Mouse (Mus musculus): ENCODE data around the gene Cryzl2.

The Cryzl2 gene

DNA sequence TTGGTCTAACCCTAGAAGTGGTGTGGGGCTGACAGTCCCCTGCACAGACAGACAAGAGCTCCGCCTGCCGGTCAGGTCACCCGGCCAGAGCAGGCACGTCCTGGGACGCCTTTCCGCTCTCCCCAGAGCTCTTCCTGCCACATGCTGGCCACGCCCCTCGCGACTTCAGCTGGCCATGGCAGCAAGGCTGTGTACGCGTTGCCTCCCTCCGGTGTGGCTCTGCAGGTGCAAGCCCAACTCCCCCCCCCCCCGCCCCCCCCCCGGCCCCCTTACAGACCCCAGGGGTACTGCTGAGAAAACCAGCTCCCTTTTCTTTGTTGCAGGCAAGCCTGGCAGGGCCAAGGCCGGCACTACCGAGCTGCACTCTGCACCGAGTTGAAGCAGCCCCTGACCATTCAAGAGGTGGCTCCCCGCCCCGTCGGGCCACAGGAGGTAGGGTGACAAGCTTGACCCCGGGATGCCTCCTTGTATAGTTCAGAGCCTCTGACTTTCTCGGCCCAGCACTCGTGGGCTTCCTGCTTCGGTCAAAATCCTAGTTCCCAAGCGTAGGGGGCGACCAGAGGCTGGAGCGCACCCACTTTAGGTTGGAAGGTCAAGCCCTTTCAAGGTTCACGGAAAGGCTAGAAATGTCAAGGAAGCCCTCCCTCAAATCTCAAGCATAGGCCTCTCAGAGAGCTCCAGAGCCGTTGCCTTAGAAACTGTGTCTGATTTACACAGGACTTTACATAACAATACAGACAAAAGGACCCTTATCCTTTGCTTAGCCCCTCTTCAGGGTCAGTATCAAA is at the start of gene Cryzl2:
Gene Cryzl2, plus strand, starts transcription at position 157 of the 788 bp plus-strand sequence.
- in situ Hi-C loops (cut with MboI; ENCODE audit: low sequenced_read_pairs) = no loop called here

DNA sequence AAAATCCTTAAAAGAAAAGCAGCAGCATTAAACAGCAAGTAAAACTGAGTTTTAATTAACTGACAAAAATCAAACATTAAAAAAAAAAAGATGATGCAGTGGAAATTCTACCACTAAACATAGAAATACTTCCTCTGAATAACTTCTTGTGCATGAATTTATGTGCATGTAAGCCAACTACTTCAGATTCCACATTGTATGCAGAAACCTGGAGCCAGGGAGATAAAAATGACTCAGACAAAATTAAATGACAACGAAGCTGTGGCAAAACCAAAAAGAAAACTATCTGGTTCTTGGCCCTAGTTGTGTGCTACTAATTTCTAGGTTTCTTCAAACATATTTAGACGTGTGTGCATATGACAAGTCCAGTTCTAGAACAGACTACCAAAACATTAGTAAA is 48.7 kb upstream of the Cryzl2 start:
- in situ Hi-C loops (cut with MboI; ENCODE audit: low sequenced_read_pairs) = no loop called here

GRCm38 (mm10) chr1:157410937-157411336 is 47.4 kb upstream of the Cryzl2 start:
- in situ Hi-C loops (cut with MboI; ENCODE audit: low sequenced_read_pairs) = no loop called here

DNA sequence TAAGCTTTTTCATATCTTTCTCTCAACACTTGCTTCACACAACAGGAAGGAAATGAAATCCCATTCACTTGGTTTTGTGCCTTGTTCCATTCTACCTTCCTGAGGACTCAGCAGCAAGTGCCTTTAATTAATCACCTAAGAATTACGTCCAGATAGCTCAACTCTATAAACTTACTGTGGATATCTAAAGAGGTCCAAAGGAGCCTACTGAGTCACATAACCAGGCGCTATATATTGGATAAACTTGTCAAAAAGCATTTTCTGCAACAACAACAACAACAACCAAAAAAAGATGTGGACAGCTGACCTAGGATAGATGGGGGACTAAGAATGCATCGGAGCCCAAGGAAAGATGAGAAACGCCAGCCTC is 47.1 kb upstream of the Cryzl2 start:
- in situ Hi-C loops (cut with MboI; ENCODE audit: low sequenced_read_pairs) = no loop called here

GRCm38 (mm10) chr1:157411711-157412380 is 46.5 kb upstream of the Cryzl2 start:
- in situ Hi-C loops (cut with MboI; ENCODE audit: low sequenced_read_pairs) = no loop called here

DNA sequence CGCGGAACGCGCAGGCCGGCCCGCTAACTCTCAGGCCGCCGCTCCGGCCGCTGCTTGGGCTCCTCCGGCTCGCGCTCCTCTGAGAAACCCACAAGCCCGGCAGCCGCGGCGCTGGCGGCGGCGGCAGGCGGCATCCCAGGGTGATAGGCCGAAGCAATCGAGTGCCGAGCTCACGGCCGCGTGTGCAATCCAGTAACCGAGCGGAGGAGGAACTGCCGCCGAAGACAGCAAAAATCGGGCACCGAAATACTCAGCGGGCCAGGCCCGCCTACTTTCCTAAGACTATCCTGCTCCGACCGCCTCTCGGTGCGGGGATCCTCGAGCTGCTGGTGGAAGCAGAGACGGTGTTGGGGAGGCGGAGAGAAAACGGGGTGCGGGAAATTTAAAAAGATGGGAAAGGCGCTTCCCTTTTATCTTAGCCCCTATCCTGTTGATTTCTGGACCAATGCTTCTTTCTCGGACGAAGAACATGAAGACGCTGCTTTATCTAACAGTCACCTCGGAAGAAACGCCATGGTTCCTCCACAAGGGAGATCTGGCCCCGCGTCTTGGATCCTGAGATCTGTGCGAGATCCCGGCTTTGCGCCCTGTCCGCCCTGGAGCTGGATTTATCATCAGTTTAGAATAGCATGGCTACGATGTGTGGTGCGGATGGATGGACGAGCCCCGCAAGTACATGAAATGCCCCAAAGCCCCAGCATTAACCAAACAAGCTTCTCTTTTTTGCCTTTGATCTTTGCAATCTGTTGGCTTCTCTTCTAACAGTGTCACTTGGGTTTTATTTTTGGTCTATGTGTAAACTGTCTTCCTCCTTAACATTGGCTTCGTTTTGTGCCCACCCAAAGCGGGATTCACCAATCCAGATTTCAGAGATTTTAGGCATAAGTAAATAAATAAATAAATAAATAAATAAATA is 45.7 kb upstream of the Cryzl2 start, which contains the start of gene Rasal2:
Gene Rasal2, minus strand, starts transcription at position 142 of the 916 bp plus-strand sequence.
- in situ Hi-C loops (cut with MboI; ENCODE audit: low sequenced_read_pairs) = no loop called here

- in situ Hi-C loops (cut with MboI; ENCODE audit: low sequenced_read_pairs) = no loop called here
Measured at GRCm38 (mm10) chr1:157415771-157416170, 42.6 kb upstream of the Cryzl2 start.

DNA sequence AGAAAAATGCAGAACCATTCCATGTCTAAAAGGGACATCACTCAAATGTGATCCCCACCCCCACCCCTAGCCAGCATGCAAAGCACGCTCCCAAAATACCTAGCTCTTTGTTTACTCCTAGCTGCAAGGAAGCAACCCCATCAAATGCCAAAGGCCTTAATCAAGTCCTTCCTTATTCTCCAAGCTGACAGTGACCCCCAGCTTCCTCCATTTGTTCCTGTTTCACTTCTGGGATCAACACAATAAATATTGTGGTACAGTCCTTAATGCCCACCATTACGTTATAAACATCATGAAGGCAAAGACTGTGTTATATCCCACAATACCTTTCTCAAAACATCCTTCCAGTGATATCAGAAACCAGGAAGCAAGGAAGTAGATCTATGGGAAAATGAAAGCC is 41.7 kb upstream of the Cryzl2 start:
- in situ Hi-C loops (cut with MboI; ENCODE audit: low sequenced_read_pairs) = no loop called here

- in situ Hi-C loops (cut with MboI; ENCODE audit: low sequenced_read_pairs) = no loop called here
Measured at GRCm38 (mm10) chr1:157417414-157417813, 41.0 kb upstream of the Cryzl2 start.

- in situ Hi-C loops (cut with MboI; ENCODE audit: low sequenced_read_pairs) = no loop called here
Measured at GRCm38 (mm10) chr1:157417861-157418260, 40.5 kb upstream of the Cryzl2 start.

- in situ Hi-C loops (cut with MboI; ENCODE audit: low sequenced_read_pairs) = no loop called here
Measured at GRCm38 (mm10) chr1:157425741-157426427, 32.5 kb upstream of the Cryzl2 start.

- in situ Hi-C loops (cut with MboI; ENCODE audit: low sequenced_read_pairs) = no loop called here
Measured at GRCm38 (mm10) chr1:157426933-157427332, 31.4 kb upstream of the Cryzl2 start.

DNA sequence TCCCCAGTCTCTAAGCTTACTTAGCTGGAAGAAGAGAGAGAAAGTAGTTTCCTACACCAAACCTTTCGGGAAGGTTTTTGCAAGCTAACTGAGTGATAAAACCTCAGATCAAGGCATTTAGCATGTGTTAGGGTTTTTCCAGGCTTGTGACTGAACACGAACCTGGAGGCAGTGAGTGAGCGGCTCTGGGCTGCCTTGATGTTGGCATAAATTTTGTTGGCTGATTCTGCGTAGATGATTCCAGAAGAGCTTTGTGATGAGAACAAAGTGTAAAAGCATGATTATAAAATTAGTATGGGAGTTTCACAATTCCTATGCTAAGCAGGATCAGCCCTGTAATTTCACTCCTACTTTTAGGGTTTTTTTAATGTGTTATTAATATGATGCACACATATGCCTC is 30.8 kb upstream of the Cryzl2 start:
- in situ Hi-C loops (cut with MboI; ENCODE audit: low sequenced_read_pairs) = no loop called here

- in situ Hi-C loops (cut with MboI; ENCODE audit: low sequenced_read_pairs) = no loop called here
Measured at GRCm38 (mm10) chr1:157428366-157428765, 30.0 kb upstream of the Cryzl2 start.

GRCm38 (mm10) chr1:157433316-157433715 is 25.1 kb upstream of the Cryzl2 start:
- in situ Hi-C loops (cut with MboI; ENCODE audit: low sequenced_read_pairs) = no loop called here

DNA sequence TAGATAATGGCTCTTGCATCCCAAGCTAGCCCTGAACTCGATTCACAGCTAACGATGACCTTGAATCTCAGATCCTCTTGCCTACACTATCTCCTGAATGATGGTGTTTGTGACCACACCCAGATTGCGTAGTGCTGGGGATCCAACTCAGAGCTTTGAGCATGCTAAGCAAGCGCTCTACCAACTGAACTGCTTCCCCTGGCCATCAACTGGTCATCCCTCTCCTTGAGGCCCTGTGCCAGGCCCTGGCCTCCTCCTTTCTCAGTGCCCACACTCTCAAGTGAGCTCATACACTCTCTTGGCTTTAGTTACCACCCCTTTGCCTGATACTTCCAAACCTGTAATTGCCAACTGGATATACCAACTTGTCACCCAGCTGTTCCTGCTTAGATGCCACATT is 24.0 kb upstream of the Cryzl2 start:
- in situ Hi-C loops (cut with MboI; ENCODE audit: low sequenced_read_pairs) = no loop called here

DNA sequence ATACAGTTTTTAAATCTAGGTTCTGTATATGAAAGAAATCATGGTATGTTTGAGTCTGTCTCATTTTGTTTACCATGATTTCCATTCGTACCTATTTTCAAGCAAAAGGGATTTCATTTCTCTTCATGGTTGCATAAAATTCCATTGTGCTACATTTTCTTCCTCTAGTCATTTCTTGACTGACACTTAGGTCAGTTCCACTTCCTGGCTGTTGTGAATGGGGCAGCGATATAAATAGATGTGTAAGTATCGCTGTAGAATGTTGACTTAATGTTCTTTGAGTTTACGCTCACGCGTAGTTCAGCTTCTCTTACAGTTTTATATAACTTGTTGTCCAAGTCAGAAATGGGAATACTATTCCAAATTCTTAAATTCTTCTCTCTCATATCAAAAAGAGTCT is 22.5 kb upstream of the Cryzl2 start:
- in situ Hi-C loops (cut with MboI; ENCODE audit: low sequenced_read_pairs) = no loop called here

GRCm38 (mm10) chr1:157438290-157438689 is 20.1 kb upstream of the Cryzl2 start:
- in situ Hi-C loops (cut with MboI; ENCODE audit: low sequenced_read_pairs) = no loop called here

- in situ Hi-C loops (cut with MboI; ENCODE audit: low sequenced_read_pairs) = no loop called here
Measured at GRCm38 (mm10) chr1:157439101-157439500, 19.3 kb upstream of the Cryzl2 start.

- in situ Hi-C loops (cut with MboI; ENCODE audit: low sequenced_read_pairs) = no loop called here
Measured at GRCm38 (mm10) chr1:157439973-157440641, 18.3 kb upstream of the Cryzl2 start.

Measured in CH12F3 (cell line).